Mouse (Mus musculus): ENCODE results near the gene Odf3.
"Not testable (repeated sequence)": the region's sequence is repeated elsewhere in the genome, so short reads cannot be mapped to it uniquely, and the experiment has no call there.

The Odf3 gene

GRCm38 (mm10) chr7:140881696-140882468 lies 34.3 kb downstream of the Odf3 start, which contains the start of the genes Psmd13 and Sirt3:
Gene Psmd13, plus strand, starts transcription at chr7:140881968.
Gene Sirt3, minus strand, starts transcription at chr7:140882309.
- DNase-seq, result peak; percentile 91

- DNase-seq, result no peak
Observed at GRCm38 (mm10) chr7:140882469-140882803, 34.8 kb downstream of the Odf3 start.

GRCm38 (mm10) chr7:140890636-140891035 lies 43.0 kb downstream of the Odf3 start:
- DNase-seq, result not testable (repeated sequence)

- DNase-seq, result no peak
Observed at GRCm38 (mm10) chr7:140894031-140894430, 46.4 kb downstream of the Odf3 start.

- no peak for DNase-seq
Observed at GRCm38 (mm10) chr7:140894611-140895010, 47.0 kb downstream of the Odf3 start.

GRCm38 (mm10) chr7:140897863-140898262 lies 50.3 kb downstream of the Odf3 start:
- DNase-seq, result no peak

- no peak for DNase-seq
Observed at GRCm38 (mm10) chr7:140899121-140899520, 51.5 kb downstream of the Odf3 start.

- no peak for DNase-seq
Observed at GRCm38 (mm10) chr7:140900220-140900619, 52.6 kb downstream of the Odf3 start, which contains the start of gene Cox8b. Gene Cox8b, minus strand, starts transcription at chr7:140900446.
